Mouse (Mus musculus): ENCODE results near the gene Hnrnpul1.
A peak's percentile ranks its signal among the peaks of the same experiment; 100 is the strongest.

Gene Hnrnpul1

DNA sequence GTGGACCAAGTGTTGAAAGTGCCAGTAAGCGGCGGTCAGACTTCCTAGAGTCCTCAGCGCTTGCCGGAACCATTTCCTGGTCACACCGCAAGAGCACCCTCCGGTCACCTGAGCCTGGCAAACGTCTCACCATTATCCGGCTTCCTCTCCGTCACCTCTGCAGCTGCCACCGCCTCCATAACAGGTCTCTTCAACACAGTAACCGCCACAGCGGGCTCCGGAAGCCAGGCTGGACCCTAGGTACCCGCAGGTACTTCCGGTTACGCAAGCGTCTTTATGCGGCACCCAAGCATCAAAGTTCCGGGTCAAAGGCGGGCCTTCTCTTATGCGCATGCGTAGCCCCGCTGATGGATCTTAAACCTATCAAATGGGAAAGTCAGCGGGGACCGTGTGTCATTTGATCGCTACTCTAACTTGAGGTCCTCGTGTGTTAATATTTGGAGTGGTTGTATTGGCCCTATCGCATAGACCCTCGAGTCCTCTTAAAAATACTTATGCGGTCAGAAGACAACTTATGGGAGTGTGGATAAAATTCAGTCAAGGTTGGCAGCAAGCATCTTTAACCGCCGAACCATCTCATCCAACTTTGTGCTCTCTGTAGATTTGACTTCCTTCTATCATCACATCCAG lies 35.7 kb downstream of the Hnrnpul1 start, which contains the start of gene Ccdc97:
TSS of gene Ccdc97 (minus strand) at position 301 of the 630 bp plus-strand sequence.
- Histone ChIP-seq H3K27me3 (ENCODE audit: control insufficient read depth, insufficient read depth, low read length, poor library complexity, severe bottlenecking) (no peaks in the 10 kb centered on the region), H3K36me3 (ENCODE audit: control insufficient read depth, insufficient read depth, low read length, poor library complexity, severe bottlenecking) (peaks cover 9% of the 10 kb centered on the region)
- DNase-seq (ENCODE audit: low read depth, low spot score), result peak; percentile 97

DNA sequence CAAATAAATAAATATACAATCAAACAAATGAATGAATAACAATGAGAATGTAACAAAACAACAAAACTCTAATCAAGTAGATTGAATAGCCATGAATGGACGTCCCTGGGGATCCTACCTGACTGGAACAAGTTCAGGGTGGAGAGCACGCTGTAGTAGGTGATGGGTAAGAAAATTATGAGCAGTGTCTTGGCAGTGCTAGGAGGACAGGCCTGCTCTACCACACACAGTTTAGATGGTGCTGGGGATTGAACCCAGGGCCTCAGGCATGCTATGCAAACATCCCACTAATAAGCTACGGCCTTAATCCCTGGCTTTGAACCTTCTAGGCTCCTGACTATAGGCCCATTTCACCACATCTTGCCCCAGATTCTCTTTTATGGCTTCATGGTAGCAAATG lies 37.1 kb downstream of the Hnrnpul1 start:
- no peak for DNase-seq (ENCODE audit: low read depth, low spot score)
- no peaks in the 10 kb centered on the region for H3K27me3 ChIP-seq (ENCODE audit: control insufficient read depth, insufficient read depth, low read length, poor library complexity, severe bottlenecking)
- peaks cover 9% of the 10 kb centered on the region for H3K36me3 ChIP-seq (ENCODE audit: control insufficient read depth, insufficient read depth, low read length, poor library complexity, severe bottlenecking)

DNA sequence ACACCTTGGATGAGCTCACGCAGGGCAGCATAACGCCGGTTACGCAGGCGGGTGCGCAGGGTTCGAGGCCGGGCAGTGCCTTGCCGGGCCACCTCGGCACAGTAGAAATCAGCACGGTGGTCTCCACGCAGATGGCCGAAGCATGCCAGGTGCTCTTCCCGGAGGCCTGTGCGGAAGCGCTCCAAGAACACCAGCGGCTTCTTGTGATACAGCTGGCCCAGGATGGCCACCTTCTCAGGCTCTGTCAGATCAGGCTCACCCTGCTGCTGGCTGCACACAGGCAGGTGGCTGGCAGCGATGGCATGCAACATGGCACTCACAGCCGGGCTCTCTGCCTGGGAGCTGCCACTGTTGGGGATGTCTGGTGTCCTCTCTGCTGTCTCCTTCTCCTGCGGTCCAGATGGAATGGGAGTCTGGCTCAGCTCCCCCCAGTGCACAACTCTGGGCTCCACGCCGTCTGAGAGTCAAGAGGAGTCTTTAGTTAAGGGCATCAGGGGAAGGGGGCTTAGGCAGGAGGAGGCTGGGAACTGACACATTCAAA lies 38.8 kb downstream of the Hnrnpul1 start:
- peaks cover 13% of the 10 kb centered on the region for H3K36me3 ChIP-seq (ENCODE audit: control insufficient read depth, insufficient read depth, low read length, poor library complexity, severe bottlenecking)
- no peak for DNase-seq (ENCODE audit: low read depth, low spot score)
- no peaks in the 10 kb centered on the region for H3K27me3 ChIP-seq (ENCODE audit: control insufficient read depth, insufficient read depth, low read length, poor library complexity, severe bottlenecking)

DNA sequence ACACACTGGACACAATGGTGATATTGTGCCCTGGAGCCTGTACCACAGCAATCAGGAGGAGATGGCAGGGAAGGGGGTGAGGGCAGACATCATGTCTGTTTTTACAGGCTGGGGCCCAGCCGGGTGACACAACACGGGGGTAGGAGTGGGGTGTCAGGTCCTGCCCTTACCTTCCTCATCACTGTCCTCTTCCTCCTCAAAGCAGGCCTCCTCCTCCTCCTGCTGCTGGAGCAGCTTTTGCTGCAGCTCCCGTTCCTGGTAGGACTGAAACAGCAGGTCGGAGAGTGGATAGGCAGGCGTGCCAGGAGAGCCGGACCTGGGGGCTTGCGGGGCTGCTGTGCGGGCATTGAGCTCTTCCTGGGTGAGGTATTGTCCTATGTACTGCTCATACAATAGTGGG lies 40.0 kb downstream of the Hnrnpul1 start:
- peaks cover 13% of the 10 kb centered on the region for H3K36me3 ChIP-seq (ENCODE audit: control insufficient read depth, insufficient read depth, low read length, poor library complexity, severe bottlenecking)
- DNase-seq (ENCODE audit: low read depth, low spot score), result no peak

DNA sequence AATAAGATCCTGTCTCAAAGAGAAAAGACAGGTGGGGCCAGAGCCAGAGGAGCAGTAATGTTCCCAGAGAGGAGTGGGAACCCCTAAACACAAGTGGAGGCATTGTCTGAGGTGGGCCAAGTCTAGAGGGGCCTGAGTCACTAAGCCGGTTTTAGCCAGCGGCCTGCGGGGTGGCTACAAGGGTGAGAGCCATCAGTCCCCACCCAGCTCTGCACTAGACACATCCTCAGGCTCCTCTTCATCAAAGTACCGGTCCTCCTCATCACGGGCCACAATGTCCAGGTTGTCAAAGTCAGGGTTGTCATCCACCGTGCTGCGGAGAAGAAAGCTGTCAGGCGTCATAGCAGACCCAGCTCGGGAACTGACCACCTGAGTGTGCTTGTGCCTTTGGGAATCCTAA lies 41.8 kb downstream of the Hnrnpul1 start:
- peaks cover 13% of the 10 kb centered on the region for H3K36me3 ChIP-seq (ENCODE audit: control insufficient read depth, insufficient read depth, low read length, poor library complexity, severe bottlenecking)
- no peaks in the 10 kb centered on the region for H3K27me3 ChIP-seq (ENCODE audit: control insufficient read depth, insufficient read depth, low read length, poor library complexity, severe bottlenecking)
- DNase-seq (ENCODE audit: low read depth, low spot score), result no peak

More for the DNA sequence above, 40.0 kb downstream of the Hnrnpul1 start:
- H3K27me3 ChIP-seq (ENCODE audit: control insufficient read depth, insufficient read depth, low read length, poor library complexity, severe bottlenecking), result no peaks in the 10 kb centered on the region

DNA sequence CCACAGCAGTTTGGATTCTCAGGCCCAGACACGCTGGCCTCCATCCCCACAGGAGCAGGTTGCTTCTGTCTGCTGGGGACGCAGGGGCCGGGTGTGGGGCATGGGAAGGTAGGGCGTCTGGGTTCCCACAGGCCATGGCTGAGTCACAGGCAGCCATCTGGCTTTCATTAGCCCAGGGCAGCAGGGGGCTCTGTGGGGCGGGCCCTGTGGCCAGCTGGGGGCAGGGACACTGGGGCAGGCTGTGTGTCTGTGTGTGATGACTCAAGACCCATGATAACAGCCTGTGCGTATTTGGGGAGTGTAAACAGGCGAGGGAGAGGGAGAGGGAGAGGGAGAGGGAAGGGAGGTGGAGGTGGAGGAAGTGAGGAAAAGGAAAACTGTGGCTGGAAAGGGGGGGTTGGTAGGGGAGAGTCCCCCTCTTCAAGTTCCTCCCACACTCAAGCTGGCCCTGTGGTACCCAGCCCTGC lies 42.8 kb downstream of the Hnrnpul1 start:
- Histone ChIP-seq H3K27me3 (ENCODE audit: control insufficient read depth, insufficient read depth, low read length, poor library complexity, severe bottlenecking) (no peaks in the 10 kb centered on the region), H3K36me3 (ENCODE audit: control insufficient read depth, insufficient read depth, low read length, poor library complexity, severe bottlenecking) (peaks cover 13% of the 10 kb centered on the region)
- peak; percentile 20 for DNase-seq (ENCODE audit: low read depth, low spot score)

DNA sequence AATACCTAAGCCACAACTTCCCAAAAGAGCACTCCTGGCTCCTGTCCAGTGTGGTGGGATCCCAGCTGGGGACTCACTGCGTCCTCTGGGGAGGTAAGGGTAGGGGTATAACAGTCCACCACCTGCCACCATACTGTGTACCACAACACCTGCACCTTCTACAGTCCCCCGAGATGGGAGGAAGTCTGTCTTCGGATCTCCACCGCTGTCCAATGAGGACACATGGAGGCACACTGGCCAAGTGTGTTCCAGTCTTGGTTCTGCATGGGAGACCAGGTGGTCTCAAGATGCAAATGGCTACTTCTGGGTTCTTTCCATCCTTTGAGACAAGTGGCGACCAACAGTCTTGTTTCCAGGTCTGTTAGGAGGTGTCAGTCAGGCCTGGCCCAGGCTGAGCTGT lies 43.4 kb downstream of the Hnrnpul1 start:
- peak; percentile 42 for DNase-seq (ENCODE audit: low read depth, low spot score)
- no peaks in the 10 kb centered on the region for H3K27me3 ChIP-seq (ENCODE audit: control insufficient read depth, insufficient read depth, low read length, poor library complexity, severe bottlenecking)
- peaks cover 13% of the 10 kb centered on the region for H3K36me3 ChIP-seq (ENCODE audit: control insufficient read depth, insufficient read depth, low read length, poor library complexity, severe bottlenecking)

DNA sequence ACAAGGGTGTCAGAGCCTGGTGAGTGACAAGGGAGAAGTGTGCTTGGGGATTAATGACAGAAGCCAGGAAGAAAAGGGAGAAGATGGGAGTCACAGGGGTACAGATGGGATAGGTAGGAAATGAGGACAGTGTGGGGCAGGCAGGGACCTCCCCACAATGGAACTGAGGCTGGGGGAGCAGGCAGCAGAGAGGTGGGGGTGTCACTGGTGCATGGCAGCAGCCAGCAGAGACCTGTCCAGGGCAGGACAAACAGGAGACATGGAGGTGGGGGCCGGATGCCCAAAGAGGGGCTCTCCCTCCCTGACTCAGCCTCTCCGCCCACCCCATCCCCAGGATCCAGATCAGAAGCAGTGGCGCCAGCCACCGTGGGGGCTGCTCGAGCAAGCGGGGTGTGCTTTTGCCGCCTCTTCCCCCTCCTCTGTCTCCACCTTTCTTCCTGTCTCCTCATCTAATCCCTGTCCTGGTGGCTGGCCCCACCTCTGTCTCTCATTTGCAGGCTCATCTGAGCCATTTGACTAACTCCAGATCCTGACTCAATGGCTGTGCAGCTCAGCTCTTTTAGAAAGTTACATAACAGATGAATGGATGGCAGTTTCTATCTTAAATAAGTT lies 43.9 kb downstream of the Hnrnpul1 start:
- Histone ChIP-seq H3K36me3 (ENCODE audit: control insufficient read depth, insufficient read depth, low read length, poor library complexity, severe bottlenecking) (peaks cover 13% of the 10 kb centered on the region), H3K27me3 (ENCODE audit: control insufficient read depth, insufficient read depth, low read length, poor library complexity, severe bottlenecking) (no peaks in the 10 kb centered on the region)
- peak; percentile 38 for DNase-seq (ENCODE audit: low read depth, low spot score)

DNA sequence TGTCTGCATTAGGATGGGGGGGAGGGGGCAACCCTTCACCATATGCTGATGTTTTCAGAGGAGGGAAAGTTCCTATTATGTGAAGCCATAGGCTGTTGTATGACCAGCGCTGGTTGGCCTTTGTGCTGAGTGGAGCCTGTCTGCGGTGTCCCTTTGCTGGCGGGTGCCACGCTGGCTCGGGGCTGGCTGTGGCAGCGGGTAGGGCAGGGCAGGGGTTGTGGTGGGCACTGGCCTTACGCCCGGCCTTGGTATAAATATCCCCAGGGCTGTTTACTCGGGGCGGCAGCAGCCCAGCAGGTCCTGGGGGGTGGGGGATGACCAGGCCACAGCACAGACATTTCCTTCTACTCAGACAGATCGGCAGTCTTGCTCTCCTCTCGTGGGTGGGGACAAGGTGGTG lies 44.6 kb downstream of the Hnrnpul1 start:
- no peaks in the 10 kb centered on the region for H3K27me3 ChIP-seq (ENCODE audit: control insufficient read depth, insufficient read depth, low read length, poor library complexity, severe bottlenecking)
- no peak for DNase-seq (ENCODE audit: low read depth, low spot score)
- peaks cover 15% of the 10 kb centered on the region for H3K36me3 ChIP-seq (ENCODE audit: control insufficient read depth, insufficient read depth, low read length, poor library complexity, severe bottlenecking)

DNA sequence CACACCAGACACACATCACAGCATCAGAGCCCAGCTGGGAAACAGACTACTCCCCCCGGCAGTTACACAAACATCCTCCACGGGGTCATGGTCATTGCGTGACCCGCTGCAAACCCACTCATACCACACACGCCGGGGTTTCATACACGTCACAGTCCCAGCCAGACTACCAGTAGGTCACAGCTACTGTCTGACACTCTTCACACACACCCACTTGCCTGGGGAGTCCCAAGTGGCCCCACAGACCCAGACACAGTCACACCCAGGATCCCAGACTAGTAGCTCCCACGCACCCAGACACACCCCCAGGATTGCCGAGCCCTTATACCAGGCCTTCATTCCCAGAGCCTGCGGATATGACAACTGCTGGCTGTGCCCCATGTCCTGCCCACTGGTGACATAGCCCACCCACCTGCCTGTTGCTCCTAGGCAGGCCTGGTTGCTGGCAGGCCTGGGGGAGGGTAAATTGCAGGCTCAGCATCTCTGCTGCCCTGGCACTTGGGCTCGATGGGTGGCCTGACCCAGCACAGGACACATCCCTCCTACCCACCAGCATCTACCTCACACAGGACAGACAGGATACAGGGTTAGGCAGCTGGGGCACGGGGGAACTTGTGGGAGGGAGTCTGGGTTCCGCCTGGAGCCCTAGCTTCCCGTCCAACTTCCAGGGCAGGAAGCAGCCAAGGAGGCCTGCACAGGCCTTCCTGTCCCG lies 46.8 kb downstream of the Hnrnpul1 start:
- peak; percentile 79 for DNase-seq (ENCODE audit: low read depth, low spot score)
- Histone ChIP-seq H3K36me3 (ENCODE audit: control insufficient read depth, insufficient read depth, low read length, poor library complexity, severe bottlenecking) (peaks cover 17% of the 10 kb centered on the region), H3K27me3 (ENCODE audit: control insufficient read depth, insufficient read depth, low read length, poor library complexity, severe bottlenecking) (no peaks in the 10 kb centered on the region)

DNA sequence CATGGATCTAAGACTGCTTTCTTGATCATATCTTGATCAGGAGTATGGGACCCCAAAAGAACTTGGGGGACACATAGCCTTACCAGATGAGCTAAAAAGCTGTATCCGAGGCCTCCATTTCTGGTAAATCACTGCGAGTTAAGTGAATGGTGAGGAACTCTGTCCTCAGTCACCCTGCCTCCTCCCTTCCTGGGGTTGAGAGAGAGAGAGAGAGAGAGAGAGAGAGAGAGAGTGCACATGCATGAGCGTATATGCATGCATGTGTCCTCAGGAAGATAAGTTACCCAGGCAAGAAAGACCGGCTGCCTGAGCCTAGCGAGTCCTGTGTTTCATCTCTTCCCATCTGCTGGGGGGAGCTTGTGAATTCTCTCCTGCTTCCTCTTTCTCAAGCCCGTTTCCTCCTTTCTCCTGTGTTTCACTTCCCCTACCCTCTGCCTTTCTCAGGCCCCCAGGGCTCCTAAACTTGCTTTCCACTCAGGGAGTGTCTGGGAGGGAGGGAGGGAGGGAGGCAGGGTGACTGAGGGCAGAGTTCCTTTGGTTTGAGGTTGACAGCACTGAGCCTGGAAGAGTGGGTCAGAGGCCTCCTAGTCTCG lies 47.9 kb downstream of the Hnrnpul1 start:
- H3K27me3 ChIP-seq (ENCODE audit: control insufficient read depth, insufficient read depth, low read length, poor library complexity, severe bottlenecking), result no peaks in the 10 kb centered on the region
- peaks cover 18% of the 10 kb centered on the region for H3K36me3 ChIP-seq (ENCODE audit: control insufficient read depth, insufficient read depth, low read length, poor library complexity, severe bottlenecking)
- DNase-seq (ENCODE audit: low read depth, low spot score), result peak; percentile 70

DNA sequence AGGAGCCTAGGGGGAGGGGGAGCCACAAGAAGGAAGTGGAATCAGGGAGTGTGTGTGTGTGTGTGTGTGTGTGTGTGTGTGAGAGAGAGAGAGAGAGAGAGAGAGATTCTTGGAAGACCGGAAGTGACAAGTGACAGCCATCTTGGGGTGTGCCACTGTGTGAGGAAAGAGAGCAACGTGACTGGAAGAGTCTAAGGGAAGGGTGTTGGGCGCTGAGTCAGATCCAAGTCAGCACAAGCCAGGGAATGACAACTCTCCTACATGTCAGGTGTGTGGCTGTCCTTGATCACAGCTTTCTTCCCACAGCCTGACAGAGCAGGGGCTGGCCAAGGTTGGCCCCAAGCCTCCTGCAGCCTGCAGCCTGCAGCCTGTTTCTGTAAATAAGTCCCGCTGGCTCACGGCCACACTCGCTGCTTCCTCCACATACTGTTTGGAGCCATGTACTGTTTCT lies 48.7 kb downstream of the Hnrnpul1 start:
- Histone ChIP-seq H3K36me3 (ENCODE audit: control insufficient read depth, insufficient read depth, low read length, poor library complexity, severe bottlenecking) (peaks cover 23% of the 10 kb centered on the region), H3K27me3 (ENCODE audit: control insufficient read depth, insufficient read depth, low read length, poor library complexity, severe bottlenecking) (no peaks in the 10 kb centered on the region)
- DNase-seq (ENCODE audit: low read depth, low spot score), result no peak

DNA sequence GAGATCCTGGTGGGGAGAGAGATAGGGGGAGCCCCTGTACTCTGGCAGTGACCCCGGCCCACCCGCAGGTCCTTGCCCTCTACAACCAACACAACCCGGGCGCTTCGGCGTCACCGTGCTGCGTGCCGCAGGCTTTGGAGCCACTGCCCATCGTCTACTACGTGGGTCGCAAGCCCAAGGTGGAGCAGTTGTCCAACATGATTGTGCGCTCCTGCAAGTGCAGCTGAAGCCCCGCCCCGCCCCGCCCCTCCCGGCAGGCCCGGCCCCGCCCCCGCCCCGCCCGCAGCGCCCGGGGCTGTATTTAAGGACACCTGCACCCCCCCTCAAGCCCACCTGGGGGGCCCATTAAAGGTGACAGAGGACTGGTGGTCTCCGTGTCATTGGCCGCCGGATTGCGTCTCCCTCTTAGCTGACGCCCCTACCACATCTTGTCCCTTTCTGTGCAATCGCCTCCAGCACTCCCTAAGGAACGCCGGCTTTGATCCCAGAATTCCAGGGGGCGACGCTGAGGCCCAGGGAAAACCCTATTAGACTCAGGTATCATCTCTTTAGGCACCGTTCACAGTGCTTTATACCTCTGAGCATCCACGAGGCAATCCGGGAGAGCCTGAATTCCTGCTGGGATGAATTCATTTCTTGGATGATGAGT lies 49.7 kb downstream of the Hnrnpul1 start:
- Histone ChIP-seq H3K27me3 (ENCODE audit: control insufficient read depth, insufficient read depth, low read length, poor library complexity, severe bottlenecking) (no peaks in the 10 kb centered on the region), H3K36me3 (ENCODE audit: control insufficient read depth, insufficient read depth, low read length, poor library complexity, severe bottlenecking) (peaks cover 25% of the 10 kb centered on the region)
- no peak for DNase-seq (ENCODE audit: low read depth, low spot score)

DNA sequence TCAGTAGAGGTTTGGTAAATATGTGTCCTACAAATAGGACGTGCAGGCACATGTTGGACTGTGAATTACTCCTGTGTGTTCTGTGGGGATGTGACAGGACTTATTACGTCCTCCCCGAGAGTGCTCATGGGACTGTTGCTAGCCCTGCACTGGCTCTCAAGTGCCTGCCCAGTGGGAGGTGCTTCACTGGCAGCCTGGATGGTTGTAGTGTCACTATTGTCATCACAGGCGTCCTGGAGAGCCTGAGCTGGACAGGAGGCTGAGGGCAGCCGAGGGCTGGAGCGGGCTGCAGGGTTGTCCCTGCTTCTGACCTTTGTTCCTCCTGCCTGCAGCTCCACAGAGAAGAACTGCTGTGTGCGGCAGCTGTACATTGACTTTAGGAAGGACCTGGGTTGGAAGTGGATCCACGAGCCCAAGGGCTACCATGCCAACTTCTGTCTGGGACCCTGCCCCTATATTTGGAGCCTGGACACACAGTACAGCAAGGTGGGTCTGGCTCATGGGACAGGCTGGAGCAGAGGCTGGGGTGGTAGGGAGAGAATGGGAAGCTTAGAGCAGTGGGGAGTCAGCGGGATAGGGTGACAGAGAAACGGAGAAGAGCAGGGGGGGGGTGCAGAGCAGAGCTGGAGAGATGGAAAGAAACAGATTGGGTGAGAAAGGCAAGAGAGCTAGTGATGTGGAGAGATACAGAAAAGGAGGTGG lies 50.6 kb downstream of the Hnrnpul1 start:
- H3K36me3 ChIP-seq (ENCODE audit: control insufficient read depth, insufficient read depth, low read length, poor library complexity, severe bottlenecking), result peaks cover 26% of the 10 kb centered on the region
- DNase-seq (ENCODE audit: low read depth, low spot score), result no peak
- H3K27me3 ChIP-seq (ENCODE audit: control insufficient read depth, insufficient read depth, low read length, poor library complexity, severe bottlenecking), result no peaks in the 10 kb centered on the region
